Mouse (Mus musculus) heart, adult 2 months (tissue): ENCODE measurements around the gene Sephs1. TPM values are rescaled to one million over a fixed set of nuclear protein-coding genes. Genes with fewer than 3 reads are reported as not detected.

ENCODE experiments used
- DNase-seq, 2 experiments: peaks; one replicate each; pipeline ENCODE4 v3.0.0; 2021
- H3K27ac ChIP-seq: fragments of 200-600 bp; 2 replicates; pipeline ENCODE4 v1.8.1; 2022
- H3K27me3 ChIP-seq: fragments of 200-500 bp; 2 replicates; pipeline ENCODE4 v1.6.1; 2012; ENCODE audit warnings: mild to moderate bottlenecking, low read length, inconsistent platforms, mixed read lengths; ENCODE audit not compliant: control insufficient read depth, insufficient read depth
- H3K36me3 ChIP-seq: fragments of 200-500 bp; 2 replicates; pipeline ENCODE4 v1.6.1; 2012; ENCODE audit warnings: low read length, inconsistent platforms; ENCODE audit not compliant: control insufficient read depth, insufficient read depth
- H3K4me1 ChIP-seq: fragments of 200-500 bp; 2 replicates; pipeline ENCODE4 v1.6.1; 2011; ENCODE audit warnings: low read length; ENCODE audit not compliant: control insufficient read depth, insufficient read depth
- H3K4me3 ChIP-seq: fragments of 200-600 bp; 2 replicates; pipeline ENCODE4 v1.8.1; 2022
- H3K79me2 ChIP-seq: fragments of 200-500 bp; replicated peaks from 2 replicates; pipeline ENCODE4 v1.6.1; 2012; ENCODE audit warnings: mild to moderate bottlenecking, inconsistent platforms, low read length, moderate library complexity, mixed read lengths; ENCODE audit not compliant: control insufficient read depth, insufficient read depth
- H3K9ac ChIP-seq: fragments of 200-500 bp; 2 replicates; pipeline ENCODE4 v1.6.1; 2012; ENCODE audit warnings: low read depth, mild to moderate bottlenecking, control low read depth, inconsistent platforms, low read length, mixed read lengths
- CTCF ChIP-seq: fragments of 200-600 bp; IDR thresholded peaks from 2 replicates; pipeline ENCODE4 v1.8.1; 2022; ENCODE audit warnings: antibody characterized with exemption, mild to moderate bottlenecking, moderate library complexity
- EP300 ChIP-seq: fragments of 200-500 bp; IDR thresholded peaks from 2 replicates; pipeline ENCODE4 v1.6.1; 2011; ENCODE audit warnings: low read depth, low read length, control low read depth; ENCODE audit not compliant: insufficient read depth
- POLR2A ChIP-seq: fragments of 200-500 bp; IDR thresholded peaks from 2 replicates; pipeline ENCODE4 v1.6.1; 2011; ENCODE audit warnings: mild to moderate bottlenecking, low read depth, low read length, control low read depth; ENCODE audit not compliant: insufficient read depth
- WGBS: fragments of 180-500 bp; shearing (Covaris S2); methylation state at CpG from one replicate; pipeline ENCODE4 v1.1.7; 2018; 5-methylcytosine and 5-hydroxymethylcytosine counted together
- intact Hi-C: fragments of 180-260 bp; cut with DNase I; formaldehyde crosslinking; loops from one replicate; pipeline ENCODE4 v1.15.1; 2025
- long read RNA-seq: library from polyadenylated mRNA; stranded (forward); transcript quantifications from one replicate; pipeline ENCODE4 v2.0.0, GENCODE M21; 2021
- polyA plus RNA-seq: library from polyadenylated mRNA; depleted of rRNA; stranded (reverse); fragments of >200 nt; gene quantifications from 2 replicates; pipeline ENCODE4 v1.2.3, GENCODE M21; 2012; rRNA removed
- total RNA-seq, 2 experiments: library from RNA; stranded (reverse); gene quantifications; 2 replicates each; pipeline ENCODE4 v1.2.3; 2021

Sephs1 gene
- 10 to 100 TPM; 12.2 to 12.8 TPM for total RNA-seq
- polyA plus RNA-seq: 8.6 and 14.6 TPM in 2 replicates
- long read RNA-seq, full-length matches to known transcripts: 14 of 16 reads
- long read RNA-seq, partial matches to known transcripts: 0 of 16 reads
- long read RNA-seq, other reads (novel, unspliced or antisense): 2 of 16 reads

- Histone ChIP-seq H3K4me1 (no peaks in the 10 kb centered on the region; the same call in 1 of the 2 replicates), H3K9ac (peak within 1 kb of the TSS; percentile 96), H3K4me3 (peak within 1 kb of the TSS; percentile 88), H3K36me3 (no peaks in the 10 kb centered on the region), H3K27me3 (no peaks in the 10 kb centered on the region), H3K79me2 (0 out of 2 replicates have a peak, but pooled peaks cover 3% of the 10 kb centered on the region), H3K27ac (peak within 1 kb of the TSS; percentile 98)
- under 1% methylated on average over 105 of the region's 115 CpGs for WGBS
- DNase-seq: peak; percentile 89 to 90
- intact Hi-C loops: loop anchor here (1.0 to 5.0 kb wide), 2 partner anchors 36 to 164 kb away; partner anchors contain the start of gene Bend7
- TF ChIP-seq CTCF (no peak), EP300 (no peak), POLR2A (no peak)
Observed at GRCm38 (mm10) chr2:4881350-4882248, at the start of gene Sephs1. Gene Sephs1 (plus strand): TSS chr2:4881564.

GRCm38 (mm10) chr2:4832166-4832565, 49.2 kb upstream of the Sephs1 start:
- no peaks in the 10 kb centered on the region for H3K79me2 ChIP-seq
- no peak overlapping the region for H3K4me3 ChIP-seq
- no peak overlapping the region for H3K9ac ChIP-seq
- DNase-seq: no peak
- WGBS: 60% methylated on average over 4 of the region's 4 CpGs
- H3K4me1 ChIP-seq: no peaks in the 10 kb centered on the region
- H3K27me3 ChIP-seq: no peaks in the 10 kb centered on the region
- H3K27ac ChIP-seq: no peak overlapping the region
- H3K36me3 ChIP-seq: no peaks in the 10 kb centered on the region
- intact Hi-C loops: no loop called here
- TF ChIP-seq POLR2A (no peak), EP300 (no peak), CTCF (no peak)

GRCm38 (mm10) chr2:4849449-4849848, 31.9 kb upstream of the Sephs1 start:
- TF ChIP-seq EP300: no peak
- TF ChIP-seq POLR2A: no peak
- no peak for TF ChIP-seq CTCF
- no peaks in the 10 kb centered on the region for H3K4me1 ChIP-seq
- 89% methylated on average over 2 of the region's 2 CpGs for WGBS
- H3K4me3 ChIP-seq: no peak overlapping the region
- no peaks in the 10 kb centered on the region for H3K27me3 ChIP-seq
- H3K36me3 ChIP-seq: no peaks in the 10 kb centered on the region
- H3K79me2 ChIP-seq: no peaks in the 10 kb centered on the region
- no peak for DNase-seq
- intact Hi-C loops: no loop called here
- no peak overlapping the region for H3K9ac ChIP-seq
- H3K27ac ChIP-seq: no peak overlapping the region

GRCm38 (mm10) chr2:4857186-4857585, 24.2 kb upstream of the Sephs1 start:
- no peak for TF ChIP-seq CTCF
- no peak for TF ChIP-seq POLR2A
- no peak for TF ChIP-seq EP300
- H3K36me3 ChIP-seq: no peaks in the 10 kb centered on the region
- H3K4me1 ChIP-seq: no peaks in the 10 kb centered on the region; the same call in 1 of the 2 replicates
- H3K9ac ChIP-seq: no peak overlapping the region
- H3K79me2 ChIP-seq: no peaks in the 10 kb centered on the region
- no peak overlapping the region for H3K4me3 ChIP-seq
- H3K27ac ChIP-seq: no peak overlapping the region
- no peaks in the 10 kb centered on the region for H3K27me3 ChIP-seq
- DNase-seq: no peak
- intact Hi-C loops: no loop called here
- 66% methylated on average over 5 of the region's 5 CpGs for WGBS

- DNase-seq: no peak
- TF ChIP-seq POLR2A (no peak), CTCF (no peak), EP300 (no peak)
Observed at GRCm38 (mm10) chr2:4858161-4858560, 23.2 kb upstream of the Sephs1 start.

More at GRCm38 (mm10) chr2:4858161-4858560, 23.2 kb upstream of the Sephs1 start:
- H3K27me3 ChIP-seq: no peaks in the 10 kb centered on the region
- H3K27ac ChIP-seq: no peak overlapping the region
- no peak overlapping the region for H3K9ac ChIP-seq
- WGBS: 76% methylated on average over 10 of the region's 10 CpGs
- no peak overlapping the region for H3K4me3 ChIP-seq
- no peaks in the 10 kb centered on the region for H3K36me3 ChIP-seq
- intact Hi-C loops: no loop called here
- H3K79me2 ChIP-seq: no peaks in the 10 kb centered on the region
- no peaks in the 10 kb centered on the region; the same call in 1 of the 2 replicates for H3K4me1 ChIP-seq
